Mouse (Mus musculus) lung, postnatal 0 days (tissue): ENCODE results near the gene Gstm5. TPM values are rescaled to one million over a fixed set of nuclear protein-coding genes. Genes with fewer than 3 reads are reported as not detected.
"Not testable (repeated sequence)": the region's sequence is repeated elsewhere in the genome, so short reads cannot be mapped to it uniquely, and the experiment has no call there.

Source experiments
- ATAC-seq: fragments of 200-750 bp; cut with Nextera tagmentation; 2 replicates; pipeline ENCODE4 v1.8.0; 2017; ENCODE audit warnings: moderate library complexity
- DNase-seq: peaks from one replicate; pipeline ENCODE4 v3.0.0-alpha.2; 2016; ENCODE audit warnings: low spot score
- H3K27ac ChIP-seq: fragments of 300-500 bp; sonication (generic); 2 replicates; pipeline ENCODE4 v1.5.1; 2014; ENCODE audit warnings: antibody characterized with exemption, mild to moderate bottlenecking, low read length, mixed read lengths
- H3K27me3 ChIP-seq: fragments of 300-500 bp; sonication (generic); replicated peaks from 2 replicates; pipeline ENCODE4 v1.6.1; 2014; ENCODE audit warnings: low read length, mixed read lengths; ENCODE audit not compliant: insufficient read depth
- H3K36me3 ChIP-seq: fragments of 300-500 bp; sonication (generic); 2 replicates; pipeline ENCODE4 v1.6.1; 2014; ENCODE audit warnings: low read length, mixed read lengths; ENCODE audit not compliant: insufficient read depth
- H3K4me1 ChIP-seq: fragments of 300-500 bp; sonication (generic); 2 replicates; pipeline ENCODE4 v1.6.1; 2014; ENCODE audit warnings: antibody characterized with exemption, low read depth, low read length, mixed read lengths; ENCODE audit not compliant: insufficient read depth
- H3K4me2 ChIP-seq: fragments of 300-500 bp; sonication (generic); replicated peaks from 2 replicates; pipeline ENCODE4 v1.6.1; 2014; ENCODE audit warnings: low read depth, mild to moderate bottlenecking, low read length, moderate library complexity, mixed read lengths
- H3K4me3 ChIP-seq: fragments of 300-500 bp; sonication (generic); 2 replicates; pipeline ENCODE4 v1.5.1; 2014; ENCODE audit warnings: low read depth, low read length
- H3K9ac ChIP-seq: fragments of 300-500 bp; sonication (generic); replicated peaks from 2 replicates; pipeline ENCODE4 v1.6.1; 2014; ENCODE audit warnings: low read depth, mild to moderate bottlenecking
- H3K9me3 ChIP-seq: fragments of 300-500 bp; sonication (generic); 2 replicates; pipeline ENCODE4 v1.6.1; 2016; ENCODE audit warnings: low read length, mixed read lengths
- CTCF ChIP-seq: IDR thresholded peaks from 2 replicates; pipeline ENCODE4 v1.5.1; 2016; ENCODE audit warnings: antibody characterized with exemption, mild to moderate bottlenecking
- EP300 ChIP-seq: IDR thresholded peaks from 2 replicates; pipeline ENCODE4 v1.6.1; 2016; ENCODE audit warnings: antibody characterized with exemption, mild to moderate bottlenecking, control low read depth
- WGBS: fragments of 180-500 bp; shearing (Covaris S2); extraction: QIAGEN DNeasy Blood & Tissue Kit; methylation state at CpG from one replicate; pipeline ENCODE4 v1.1.7; 2014; 5-methylcytosine and 5-hydroxymethylcytosine counted together
- polyA plus RNA-seq: library from polyadenylated mRNA; unstranded; fragments of >200 nt; fragmentation: Nextera tagmentation; extraction: Ambion mirVana; gene quantifications from 2 replicates; pipeline ENCODE4 v1.2.1, GENCODE M21; 2015

Gene Gstm5
- polyA plus RNA-seq, 1 experiment from 2014 or later, result 50.4 TPM

GRCm38 (mm10) chr3:107850418-107851031 is 45.1 kb upstream of the Gstm5 start:
- no peak overlapping the region for H3K4me3 ChIP-seq
- H3K27ac ChIP-seq, result no peak overlapping the region
- TF ChIP-seq EP300 (no peak), CTCF (no peak)
- no peaks in the 10 kb centered on the region for H3K9me3 ChIP-seq
- WGBS, result 13% methylated on average over 12 of the region's 12 CpGs
- H3K4me1 ChIP-seq, result no peaks in the 10 kb centered on the region
- H3K9ac ChIP-seq, result no peak overlapping the region
- ATAC-seq (peak; percentile 82), DNase-seq (peak; percentile 75)
- H3K4me2 ChIP-seq, result 0 out of 2 replicates have a peak overlapping the region, but pooled peaks have one; percentile 12
- no peaks in the 10 kb centered on the region for H3K27me3 ChIP-seq
- no peaks in the 10 kb centered on the region for H3K36me3 ChIP-seq

- TF ChIP-seq EP300 (no peak), CTCF (no peak)
- peak; percentile 18; the same call in 1 of the 2 replicates for ATAC-seq
- Histone ChIP-seq H3K9me3 (no peaks in the 10 kb centered on the region), H3K4me2 (no peak overlapping the region), H3K4me1 (no peaks in the 10 kb centered on the region), H3K27me3 (no peaks in the 10 kb centered on the region), H3K36me3 (no peaks in the 10 kb centered on the region), H3K27ac (no peak overlapping the region), H3K4me3 (no peak overlapping the region), H3K9ac (no peak overlapping the region)
- 44% methylated on average over 7 of the region's 7 CpGs for WGBS
- no peak for DNase-seq
Measured at GRCm38 (mm10) chr3:107852786-107853185, 42.8 kb upstream of the Gstm5 start.

GRCm38 (mm10) chr3:107853232-107854181 is 42.1 kb upstream of the Gstm5 start:
- DNase-seq, result no peak
- Histone ChIP-seq H3K27me3 (no peaks in the 10 kb centered on the region), H3K4me2 (no peak overlapping the region), H3K9me3 (no peaks in the 10 kb centered on the region), H3K4me1 (no peaks in the 10 kb centered on the region), H3K4me3 (no peak overlapping the region), H3K27ac (no peak overlapping the region), H3K36me3 (no peaks in the 10 kb centered on the region), H3K9ac (no peak overlapping the region)
- TF ChIP-seq CTCF, result no peak
- TF ChIP-seq EP300, result no peak
- ATAC-seq, result no peak
- WGBS, result 78% methylated on average over 17 of the region's 17 CpGs

GRCm38 (mm10) chr3:107855368-107855767 is 40.3 kb upstream of the Gstm5 start:
- H3K36me3 ChIP-seq, result no peaks in the 10 kb centered on the region
- 77% methylated on average over 13 of the region's 13 CpGs for WGBS
- no peak for TF ChIP-seq CTCF
- no peak for TF ChIP-seq EP300
- no peaks in the 10 kb centered on the region for H3K4me1 ChIP-seq
- no peak overlapping the region for H3K9ac ChIP-seq
- H3K4me2 ChIP-seq, result no peak overlapping the region
- DNase-seq (no peak), ATAC-seq (no peak)
- H3K27me3 ChIP-seq, result no peaks in the 10 kb centered on the region
- no peaks in the 10 kb centered on the region for H3K9me3 ChIP-seq
- H3K4me3 ChIP-seq, result no peak overlapping the region
- no peak overlapping the region for H3K27ac ChIP-seq

GRCm38 (mm10) chr3:107857646-107858045 is 38.0 kb upstream of the Gstm5 start:
- no peak overlapping the region for H3K4me3 ChIP-seq
- no peaks in the 10 kb centered on the region for H3K36me3 ChIP-seq
- H3K27me3 ChIP-seq, result no peaks in the 10 kb centered on the region
- no peak overlapping the region for H3K4me2 ChIP-seq
- DNase-seq, result no peak
- H3K4me1 ChIP-seq, result no peaks in the 10 kb centered on the region; the same call in 1 of the 2 replicates
- TF ChIP-seq CTCF (no peak), EP300 (no peak)
- no peak overlapping the region for H3K9ac ChIP-seq
- H3K27ac ChIP-seq, result no peak overlapping the region
- WGBS, result 50% methylated on average over 6 of the region's 6 CpGs
- H3K9me3 ChIP-seq, result no peaks in the 10 kb centered on the region
- ATAC-seq, result no peak

GRCm38 (mm10) chr3:107861483-107861882 is 34.1 kb upstream of the Gstm5 start:
- H3K4me2 ChIP-seq, H3K4me3 ChIP-seq, H3K27ac ChIP-seq, H3K9ac ChIP-seq, ATAC-seq, H3K9me3 ChIP-seq, H3K36me3 ChIP-seq, H3K4me1 ChIP-seq, H3K27me3 ChIP-seq, DNase-seq: not testable (repeated sequence)
- TF ChIP-seq CTCF, result 0 out of 2 replicates have a peak, but pooled peaks have one; percentile 18
- WGBS, result 72% methylated on average over 5 of the region's 5 CpGs
